Mouse (Mus musculus) bone marrow macrophage, adult 2 months (primary cell): ENCODE data around the gene 4930447C04Rik.

Source experiments
- CTCF ChIP-seq: IDR thresholded peaks from 2 replicates; pipeline ENCODE4 v1.5.1; 2012; ENCODE audit warnings: low read depth, mild to moderate bottlenecking, low read length, moderate library complexity
- POLR2A ChIP-seq: IDR thresholded peaks from 2 replicates; pipeline ENCODE4 v1.6.1; 2012; ENCODE audit warnings: mild to moderate bottlenecking, low read depth, low read length, borderline replicate concordance

DNA sequence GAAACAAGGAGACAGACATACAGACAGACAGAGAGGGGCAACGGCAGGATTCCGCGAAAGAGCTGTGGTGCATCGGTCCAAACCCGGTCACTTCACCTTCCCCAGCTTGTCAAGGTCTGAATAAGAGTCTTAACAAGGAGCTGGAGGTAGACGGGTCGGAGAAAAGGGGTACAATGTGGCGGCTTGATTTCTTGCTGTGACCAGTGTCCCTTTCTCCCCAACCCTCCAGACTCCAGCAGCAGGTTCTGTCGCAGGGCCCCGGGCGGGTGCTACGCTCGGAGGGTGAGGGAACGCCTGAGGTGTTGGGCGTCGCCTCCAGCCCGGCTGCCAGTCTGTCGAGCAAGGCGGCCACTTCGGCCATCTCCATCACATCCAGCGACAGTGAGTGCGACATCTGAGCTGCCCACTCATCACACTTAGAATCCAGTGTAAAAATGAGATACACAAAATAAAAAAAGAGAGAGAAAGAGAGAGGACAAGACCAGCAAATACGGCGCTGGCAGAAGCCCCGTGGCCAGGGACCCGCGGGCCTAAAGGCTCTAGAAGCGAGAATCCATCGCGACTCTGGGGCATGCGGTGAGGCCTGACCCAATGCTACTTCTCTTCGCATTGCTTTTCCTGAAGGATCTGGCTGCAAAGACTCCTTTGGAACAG, 951 bp upstream of the 4930447C04Rik start:
- TF ChIP-seq POLR2A (no peak), CTCF (no peak)
